Mouse (Mus musculus) C2C12 (cell line): ENCODE results near the gene Slc34a3.

Experiments used
- CTCF ChIP-seq: IDR thresholded peaks from one replicate; pipeline ENCODE4 v1.5.1; 2011; ENCODE audit not compliant: control insufficient read depth, insufficient read depth, insufficient read length
- MAX ChIP-seq: IDR thresholded peaks from one replicate; pipeline ENCODE4 v1.6.1; 2011; ENCODE audit warnings: mild to moderate bottlenecking, control low read depth
- MYOG ChIP-seq: IDR thresholded peaks from one replicate; pipeline ENCODE4 v1.6.1; 2011; ENCODE audit not compliant: control insufficient read depth, insufficient read length; ENCODE audit errors: extremely low read depth

DNA sequence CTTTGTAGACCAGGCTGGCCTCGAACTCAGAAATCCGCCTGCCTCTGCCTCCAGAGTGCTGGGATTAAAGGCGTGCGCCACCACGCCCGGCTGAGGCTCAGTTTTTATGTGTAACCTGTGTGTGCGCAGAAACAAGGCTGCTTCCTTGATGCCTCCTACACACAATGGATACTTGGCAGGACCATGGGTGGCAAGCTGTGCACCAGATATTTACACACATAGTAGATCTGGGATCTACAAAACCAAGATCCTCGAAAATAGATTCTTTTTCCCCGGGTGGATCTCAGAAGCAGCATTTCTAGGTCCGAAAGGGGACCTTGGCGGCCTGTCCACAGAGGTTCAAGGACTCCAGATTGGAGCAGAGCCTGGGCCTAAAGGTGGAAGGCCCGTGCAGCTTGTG, 27.7 kb upstream of the Slc34a3 start:
- TF ChIP-seq CTCF (no peak), MYOG (no peak), MAX (no peak)
